Mouse (Mus musculus) kidney, embryonic 14.5 days (tissue): ENCODE measurements around the gene Pth2. TPM values are rescaled to one million over a fixed set of nuclear protein-coding genes. Genes with fewer than 3 reads are reported as not detected.
A peak's percentile ranks its signal among the peaks of the same experiment; 100 is the strongest.

Source experiments
- ATAC-seq: fragments of 200-750 bp; cut with Nextera tagmentation; 2 replicates; pipeline ENCODE4 v1.8.0; 2017; ENCODE audit warnings: moderate number of reproducible peaks, mild to moderate bottlenecking, moderate TSS enrichment, moderate library complexity; ENCODE audit not compliant: low FRiP score, low TSS enrichment
- H3K27ac ChIP-seq: fragments of 300-500 bp; sonication (generic); 2 replicates; pipeline ENCODE4 v1.5.1; 2014; ENCODE audit warnings: low read depth, mild to moderate bottlenecking, low read length, moderate library complexity, mixed read lengths
- H3K27me3 ChIP-seq: fragments of 300-500 bp; sonication (generic); 2 replicates; pipeline ENCODE4 v1.6.1; 2014; ENCODE audit warnings: mild to moderate bottlenecking, low read length; ENCODE audit not compliant: control insufficient read depth, insufficient read depth
- H3K36me3 ChIP-seq: fragments of 300-500 bp; sonication (generic); 2 replicates; pipeline ENCODE4 v1.6.1; 2014; ENCODE audit warnings: low read length, mixed read lengths; ENCODE audit not compliant: control insufficient read depth, insufficient read depth
- H3K4me1 ChIP-seq: fragments of 300-500 bp; sonication (generic); 2 replicates; pipeline ENCODE4 v1.6.1; 2014; ENCODE audit warnings: low read length, mixed read lengths; ENCODE audit not compliant: control insufficient read depth, insufficient read depth
- H3K4me2 ChIP-seq: fragments of 300-500 bp; sonication (generic); replicated peaks from 2 replicates; pipeline ENCODE4 v1.6.1; 2014; ENCODE audit warnings: low read depth, mild to moderate bottlenecking, low read length
- H3K4me3 ChIP-seq: fragments of 300-500 bp; sonication (generic); 2 replicates; pipeline ENCODE4 v1.5.1; 2014; ENCODE audit warnings: mild to moderate bottlenecking, low read length
- H3K9ac ChIP-seq: fragments of 300-500 bp; sonication (generic); 2 replicates; pipeline ENCODE4 v1.6.1; 2014; ENCODE audit warnings: low read depth, mild to moderate bottlenecking, low read length, moderate library complexity
- H3K9me3 ChIP-seq: fragments of 300-500 bp; sonication (generic); 2 replicates; pipeline ENCODE4 v1.6.1; 2016; ENCODE audit warnings: low read length; ENCODE audit not compliant: control insufficient read depth
- WGBS: fragments of 180-500 bp; shearing (Covaris S2); extraction: QIAGEN DNeasy Blood & Tissue Kit; methylation state at CpG from one replicate; pipeline ENCODE4 v1.1.7; 2014; 5-methylcytosine and 5-hydroxymethylcytosine counted together
- polyA plus RNA-seq: library from polyadenylated mRNA; unstranded; fragments of >200 nt; fragmentation: Nextera tagmentation; extraction: Ambion mirVana; gene quantifications from 2 replicates; pipeline ENCODE4 v1.2.1, GENCODE M21; 2014

The Pth2 gene
- polyA plus RNA-seq, 1 experiment from 2014 or later = not detected

- H3K9me3 ChIP-seq = no peaks in the 10 kb centered on the region
- no peak overlapping the region for H3K4me3 ChIP-seq
- no peak overlapping the region for H3K27ac ChIP-seq
- ATAC-seq = no peak
- H3K36me3 ChIP-seq = no peaks in the 10 kb centered on the region
- peaks cover 14% of the 10 kb centered on the region; the same call in 1 of the 2 replicates for H3K27me3 ChIP-seq
- H3K9ac ChIP-seq = no peak overlapping the region
- H3K4me1 ChIP-seq = peaks cover 7% of the 10 kb centered on the region; the same call in 1 of the 2 replicates
- WGBS = 84% methylated on average over 6 of the region's 6 CpGs
- H3K4me2 ChIP-seq = no peak overlapping the region
Observed at GRCm38 (mm10) chr7:45208260-45208659, 27.5 kb downstream of the Pth2 start.

DNA sequence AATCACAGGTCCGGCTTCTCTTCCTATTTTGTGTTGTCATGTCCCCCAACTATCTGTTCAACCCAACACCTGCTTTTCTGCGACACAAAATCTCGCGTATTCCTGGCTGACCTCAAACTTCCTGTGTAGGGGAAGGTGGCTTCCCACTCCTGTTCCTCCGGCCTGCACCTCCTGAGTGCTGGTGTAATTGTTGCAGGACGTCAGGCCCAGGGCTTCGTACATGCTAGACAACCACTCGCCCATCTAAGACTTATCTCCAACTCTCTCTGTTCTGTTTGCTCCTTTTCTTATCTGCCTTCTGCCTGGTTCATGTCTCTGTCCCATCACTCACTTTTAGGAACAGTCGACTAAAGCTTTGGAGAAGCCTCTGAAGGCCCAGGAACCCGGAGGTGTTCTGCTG is 30.3 kb downstream of the Pth2 start:
- no peak overlapping the region for H3K4me3 ChIP-seq
- ATAC-seq = no peak
- no peak overlapping the region for H3K4me2 ChIP-seq
- H3K4me1 ChIP-seq = peaks cover 7% of the 10 kb centered on the region; the same call in 1 of the 2 replicates
- WGBS = 68% methylated on average over 10 of the region's 10 CpGs
- no peak overlapping the region for H3K27ac ChIP-seq
- peaks cover 14% of the 10 kb centered on the region; the same call in 1 of the 2 replicates for H3K27me3 ChIP-seq
- no peaks in the 10 kb centered on the region for H3K36me3 ChIP-seq
- H3K9ac ChIP-seq = no peak overlapping the region
- H3K9me3 ChIP-seq = no peaks in the 10 kb centered on the region

DNA sequence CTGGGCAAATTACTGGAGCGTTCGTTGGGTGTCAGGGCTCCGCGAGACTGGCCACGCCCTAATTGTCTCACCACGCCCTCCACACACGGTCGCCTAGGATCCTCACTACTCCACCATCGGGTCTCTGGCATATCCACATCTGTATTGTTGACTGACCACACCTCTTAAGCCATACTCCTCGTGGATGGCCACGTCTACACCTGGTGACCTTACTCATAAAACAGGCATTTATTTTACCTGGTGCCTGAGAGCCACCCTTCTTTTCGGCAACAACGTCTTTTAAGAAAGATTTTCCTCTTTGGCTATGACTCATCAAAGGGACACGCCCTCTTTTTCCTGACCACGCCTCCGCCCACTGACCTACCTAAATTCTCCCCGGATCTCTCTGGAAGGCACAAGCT is 31.1 kb downstream of the Pth2 start, which contains the start of gene Dkkl1:
TSS of gene Dkkl1 (minus strand) at position 297 of the 401 bp plus-strand sequence.
- Histone ChIP-seq H3K4me1 (peaks cover 7% of the 10 kb centered on the region; the same call in 1 of the 2 replicates), H3K27ac (no peak within 1 kb of the TSS), H3K36me3 (no peaks in the 10 kb centered on the region), H3K27me3 (peaks cover 14% of the 10 kb centered on the region; the same call in 1 of the 2 replicates), H3K4me2 (peak within 1 kb of the TSS; percentile 40), H3K9me3 (no peaks in the 10 kb centered on the region), H3K4me3 (peak within 1 kb of the TSS; percentile 4; the same call in 1 of the 2 replicates), H3K9ac (no peak within 1 kb of the TSS)
- ATAC-seq = no peak
- WGBS = 5% methylated on average over 17 of the region's 17 CpGs

DNA sequence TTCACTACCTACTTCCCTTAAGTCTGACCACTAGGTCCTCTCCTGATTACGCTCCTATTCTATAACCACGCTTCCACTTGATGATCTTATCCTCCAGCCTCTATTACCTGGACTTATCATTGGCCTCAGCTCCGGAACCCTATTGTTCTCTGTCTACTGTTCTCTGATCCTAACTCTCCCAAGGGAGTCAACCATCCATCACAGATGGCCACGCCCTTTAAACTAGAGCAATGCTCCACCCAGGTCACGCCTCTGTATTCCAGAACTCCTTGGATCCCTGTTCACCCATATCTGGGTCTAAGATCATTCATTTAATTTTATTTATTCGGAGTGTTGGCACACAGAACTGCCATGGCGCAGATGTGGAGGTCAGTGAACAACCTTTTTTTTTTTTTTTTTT is 31.6 kb downstream of the Pth2 start:
- Histone ChIP-seq H3K27ac (no peak overlapping the region), H3K36me3 (peaks cover 4% of the 10 kb centered on the region; the same call in 1 of the 2 replicates), H3K9ac (no peak overlapping the region), H3K4me3 (no peak overlapping the region), H3K4me2 (no peak overlapping the region; the same call in 1 of the 2 replicates), H3K27me3 (peaks cover 14% of the 10 kb centered on the region; the same call in 1 of the 2 replicates), H3K4me1 (peaks cover 11% of the 10 kb centered on the region), H3K9me3 (no peaks in the 10 kb centered on the region)
- ATAC-seq = no peak
- 66% methylated on average over 7 of the region's 7 CpGs for WGBS

DNA sequence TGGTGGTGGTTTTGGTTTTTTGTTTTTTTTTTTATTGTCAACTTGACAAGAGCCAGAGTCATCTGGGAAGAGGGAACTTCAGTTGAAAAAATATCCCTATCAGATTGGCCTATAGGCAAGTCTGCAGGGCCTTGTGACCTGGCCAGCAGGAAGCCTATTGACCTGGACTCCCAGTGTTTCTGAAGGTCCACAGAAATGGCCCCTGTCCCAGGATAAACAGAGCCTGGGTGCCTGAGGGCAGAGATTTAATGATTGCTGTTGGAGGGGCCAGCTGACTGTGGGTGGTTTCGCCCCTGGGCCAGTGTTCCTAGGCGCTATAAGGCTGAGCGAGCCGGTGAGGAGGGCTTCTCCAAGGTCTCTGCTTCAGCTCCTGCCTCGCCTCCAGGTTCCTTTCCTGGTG is 32.9 kb downstream of the Pth2 start:
- Histone ChIP-seq H3K9me3 (no peaks in the 10 kb centered on the region), H3K36me3 (peaks cover 18% of the 10 kb centered on the region), H3K4me1 (peaks cover 21% of the 10 kb centered on the region), H3K4me3 (no peak overlapping the region), H3K9ac (no peak overlapping the region), H3K27ac (no peak overlapping the region), H3K27me3 (peaks cover 14% of the 10 kb centered on the region; the same call in 1 of the 2 replicates), H3K4me2 (no peak overlapping the region)
- WGBS = 50% methylated on average over 5 of the region's 5 CpGs
- no peak for ATAC-seq

DNA sequence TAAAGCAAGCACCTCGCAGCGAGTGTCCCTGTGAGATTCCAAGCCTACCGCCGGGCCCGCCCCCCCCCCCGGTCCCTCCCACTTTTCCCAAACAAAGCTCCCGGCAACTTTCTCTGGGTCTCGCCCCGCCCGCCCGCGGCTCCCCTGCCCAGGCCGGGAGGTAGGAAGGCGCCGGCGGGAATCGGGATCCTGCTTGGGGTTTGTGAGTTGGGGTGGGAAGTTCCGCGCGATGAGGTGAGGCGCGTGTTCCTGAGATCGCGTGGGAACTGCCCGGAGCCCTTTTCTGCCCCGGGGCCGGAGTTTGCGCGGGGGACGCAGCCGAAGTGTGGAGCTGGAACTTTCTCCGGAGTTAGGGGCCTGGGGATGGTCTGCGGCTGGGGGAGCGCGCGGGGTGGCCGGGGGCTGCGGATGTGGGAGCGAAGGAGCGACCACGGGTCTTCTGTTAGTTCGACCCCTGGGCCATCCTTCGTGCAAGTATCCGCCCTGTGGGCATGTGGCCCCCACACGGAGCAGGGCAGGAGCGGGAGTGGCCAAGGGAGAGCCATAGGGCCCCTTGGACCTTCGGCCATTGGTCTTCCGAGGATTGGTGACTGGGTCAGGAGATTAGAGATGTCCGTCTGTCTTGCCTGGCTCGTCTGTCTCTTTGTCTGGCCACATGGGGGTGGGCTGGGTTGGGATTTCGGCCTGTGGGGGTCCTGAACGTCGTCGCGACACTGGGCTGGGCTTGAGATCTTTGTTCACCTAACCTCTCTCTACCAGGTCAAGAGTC is 35.1 kb downstream of the Pth2 start, which contains the start of gene Tead2:
TSS of gene Tead2 (plus strand) at position 81 of the 769 bp plus-strand sequence.
- H3K27me3 ChIP-seq = peaks cover 14% of the 10 kb centered on the region; the same call in 1 of the 2 replicates
- peak within 1 kb of the TSS; percentile 79 for H3K4me2 ChIP-seq
- peak within 1 kb of the TSS; percentile 78 for H3K4me3 ChIP-seq
- H3K9me3 ChIP-seq = no peaks in the 10 kb centered on the region
- peaks cover 39% of the 10 kb centered on the region for H3K36me3 ChIP-seq
- peak within 1 kb of the TSS; percentile 95 for H3K9ac ChIP-seq
- under 1% methylated on average over 51 of the region's 55 CpGs for WGBS
- H3K4me1 ChIP-seq = peaks cover 21% of the 10 kb centered on the region
- H3K27ac ChIP-seq = peak within 1 kb of the TSS; percentile 96
- peak; percentile 68 for ATAC-seq

GRCm38 (mm10) chr7:45216442-45217183 is 35.8 kb downstream of the Pth2 start:
- Histone ChIP-seq H3K4me1 (peaks cover 21% of the 10 kb centered on the region), H3K27me3 (peaks cover 8% of the 10 kb centered on the region; the same call in 1 of the 2 replicates), H3K9ac (peak overlapping the region; percentile 95), H3K4me2 (peak overlapping the region; percentile 79), H3K36me3 (peaks cover 47% of the 10 kb centered on the region), H3K4me3 (peak overlapping the region; percentile 78), H3K27ac (peak overlapping the region; percentile 96), H3K9me3 (no peaks in the 10 kb centered on the region)
- WGBS = 0% methylated on average over 13 of the region's 13 CpGs
- ATAC-seq = peak; percentile 90

- H3K9me3 ChIP-seq = no peaks in the 10 kb centered on the region
- H3K4me1 ChIP-seq = peaks cover 14% of the 10 kb centered on the region
- H3K27me3 ChIP-seq = no peaks in the 10 kb centered on the region
- no peak overlapping the region for H3K4me2 ChIP-seq
- WGBS = 94% methylated on average over 2 of the region's 2 CpGs
- no peak for ATAC-seq
- no peak overlapping the region for H3K9ac ChIP-seq
- H3K36me3 ChIP-seq = peaks cover 97% of the 10 kb centered on the region
- H3K27ac ChIP-seq = no peak overlapping the region
- H3K4me3 ChIP-seq = no peak overlapping the region
Observed at GRCm38 (mm10) chr7:45221680-45222079, 40.9 kb downstream of the Pth2 start.
